Mouse (Mus musculus): ENCODE measurements around the gene Ip6k2.

The Ip6k2 gene

GRCm38 (mm10) chr9:108824755-108825413, 41.3 kb downstream of the Ip6k2 start:
- DNase-seq = no peak

DNA sequence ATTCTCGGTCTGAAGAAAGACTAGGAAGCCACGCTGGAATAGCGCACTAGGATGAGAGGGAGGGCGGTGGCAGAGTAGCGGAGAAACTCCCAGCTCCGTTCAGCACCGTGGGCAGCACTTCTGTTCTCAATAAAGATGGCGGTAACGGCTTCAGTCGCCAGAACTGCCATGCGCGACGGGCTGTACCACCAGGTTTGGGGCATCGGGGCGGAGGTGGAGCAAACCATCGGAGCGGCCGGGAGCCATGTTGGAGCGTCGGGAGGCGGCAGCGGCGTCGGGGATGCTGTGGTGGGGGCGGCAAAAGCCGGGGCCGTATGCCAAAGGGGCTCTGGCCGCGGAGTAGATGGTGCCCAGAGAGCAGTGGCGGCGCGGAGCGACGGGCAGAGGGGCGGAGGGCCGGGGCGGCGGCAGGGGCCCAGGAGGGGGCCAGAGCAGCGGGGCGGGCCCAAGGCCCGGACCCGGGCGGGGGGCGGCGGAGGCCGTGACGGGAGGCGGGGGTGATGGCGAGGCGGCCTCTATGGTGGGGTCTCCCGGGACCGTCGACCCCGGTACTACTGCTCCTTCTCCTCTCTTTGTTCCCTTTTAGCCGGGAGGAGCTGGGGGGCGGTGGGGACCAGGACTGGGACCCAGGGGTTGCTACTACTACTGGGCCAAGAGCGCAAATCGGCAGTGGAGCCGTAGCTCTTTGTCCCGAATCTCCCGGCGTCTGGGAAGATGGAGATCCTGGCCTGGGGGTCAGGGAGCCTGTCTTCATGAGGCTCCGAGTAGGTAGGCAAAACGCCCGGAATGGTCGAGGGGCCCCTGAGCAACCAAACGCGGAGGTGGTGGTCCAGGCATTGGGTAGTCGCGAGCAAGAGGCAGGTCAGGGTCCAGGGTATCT, 42.5 kb downstream of the Ip6k2 start, which contains the start of gene Celsr3:
Gene Celsr3, plus strand, starts transcription at position 501 of the 880 bp plus-strand sequence.
- no peak for DNase-seq

GRCm38 (mm10) chr9:108826700-108827340, 43.2 kb downstream of the Ip6k2 start:
- DNase-seq = peak; percentile 74

DNA sequence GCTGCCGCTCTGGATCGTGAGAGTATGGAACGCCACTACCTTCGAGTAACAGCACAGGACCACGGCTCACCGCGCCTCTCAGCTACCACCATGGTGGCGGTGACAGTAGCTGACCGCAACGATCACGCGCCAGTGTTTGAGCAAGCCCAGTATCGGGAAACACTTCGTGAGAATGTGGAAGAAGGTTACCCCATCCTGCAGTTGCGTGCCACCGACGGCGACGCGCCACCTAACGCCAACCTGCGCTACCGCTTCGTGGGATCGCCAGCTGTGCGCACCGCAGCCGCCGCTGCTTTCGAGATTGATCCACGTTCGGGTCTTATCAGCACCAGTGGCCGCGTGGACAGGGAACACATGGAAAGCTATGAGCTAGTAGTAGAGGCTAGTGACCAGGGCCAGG, 43.9 kb downstream of the Ip6k2 start:
- no peak for DNase-seq

DNA sequence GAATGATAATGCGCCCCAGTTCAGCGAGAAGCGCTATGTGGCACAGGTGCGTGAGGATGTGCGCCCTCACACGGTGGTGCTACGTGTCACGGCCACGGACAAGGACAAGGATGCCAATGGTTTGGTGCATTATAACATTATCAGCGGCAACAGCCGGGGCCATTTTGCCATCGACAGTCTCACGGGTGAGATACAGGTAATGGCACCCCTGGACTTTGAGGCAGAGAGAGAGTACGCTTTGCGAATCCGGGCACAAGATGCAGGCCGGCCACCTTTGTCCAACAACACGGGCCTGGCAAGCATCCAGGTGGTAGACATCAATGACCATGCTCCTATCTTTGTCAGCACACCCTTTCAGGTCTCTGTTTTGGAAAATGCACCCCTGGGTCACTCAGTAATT, 44.3 kb downstream of the Ip6k2 start:
- no peak for DNase-seq

DNA sequence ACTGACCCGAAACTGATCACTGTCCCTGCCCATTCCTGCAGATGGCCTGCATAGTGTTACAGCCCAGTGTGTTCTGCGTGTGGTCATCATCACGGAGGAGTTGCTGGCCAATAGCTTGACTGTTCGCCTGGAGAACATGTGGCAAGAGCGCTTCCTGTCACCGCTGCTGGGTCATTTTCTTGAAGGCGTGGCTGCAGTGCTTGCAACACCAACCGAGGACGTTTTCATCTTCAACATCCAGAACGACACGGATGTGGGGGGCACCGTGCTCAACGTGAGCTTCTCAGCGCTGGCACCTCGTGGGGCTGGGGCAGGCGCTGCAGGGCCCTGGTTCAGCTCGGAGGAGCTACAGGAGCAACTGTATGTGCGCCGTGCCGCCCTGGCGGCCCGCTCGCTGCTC, 48.0 kb downstream of the Ip6k2 start:
- DNase-seq = peak in 1 of 2 experiments; percentile 45

DNA sequence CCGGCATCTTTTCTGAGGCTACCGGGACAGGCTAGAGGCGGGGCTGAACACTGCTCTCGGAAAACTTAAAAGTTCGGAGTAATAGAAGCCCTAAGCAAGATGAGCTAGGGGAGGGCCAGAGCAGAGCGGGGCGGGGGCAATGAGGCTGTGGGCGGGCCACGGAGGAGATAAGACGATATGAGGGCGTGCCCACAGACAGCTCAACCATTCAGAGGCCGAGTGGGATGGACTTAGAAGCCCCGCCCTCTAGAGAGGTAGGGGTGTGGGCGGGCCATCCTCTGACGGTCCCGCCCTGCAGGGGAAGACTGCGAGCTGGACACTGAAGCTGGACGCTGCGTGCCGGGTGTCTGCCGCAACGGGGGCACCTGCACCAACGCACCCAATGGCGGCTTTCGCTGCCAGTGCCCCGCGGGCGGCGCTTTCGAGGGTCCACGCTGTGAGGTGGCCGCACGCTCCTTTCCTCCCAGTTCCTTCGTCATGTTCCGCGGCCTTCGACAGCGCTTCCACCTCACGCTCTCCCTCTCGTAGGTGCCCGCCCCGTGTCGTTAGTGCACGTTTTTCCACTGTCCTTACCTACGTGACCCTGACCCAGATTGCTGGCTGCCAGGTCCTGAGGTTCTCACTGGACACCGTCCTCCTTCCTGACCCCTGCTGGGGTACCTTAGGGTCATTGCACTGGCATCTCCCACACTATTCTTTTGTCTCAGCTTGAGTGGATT, 49.0 kb downstream of the Ip6k2 start:
- peak; percentile 94 to 96 for DNase-seq

- peak; percentile 26 to 40 for DNase-seq
Observed at GRCm38 (mm10) chr9:108842989-108843388, 59.4 kb downstream of the Ip6k2 start.

DNA sequence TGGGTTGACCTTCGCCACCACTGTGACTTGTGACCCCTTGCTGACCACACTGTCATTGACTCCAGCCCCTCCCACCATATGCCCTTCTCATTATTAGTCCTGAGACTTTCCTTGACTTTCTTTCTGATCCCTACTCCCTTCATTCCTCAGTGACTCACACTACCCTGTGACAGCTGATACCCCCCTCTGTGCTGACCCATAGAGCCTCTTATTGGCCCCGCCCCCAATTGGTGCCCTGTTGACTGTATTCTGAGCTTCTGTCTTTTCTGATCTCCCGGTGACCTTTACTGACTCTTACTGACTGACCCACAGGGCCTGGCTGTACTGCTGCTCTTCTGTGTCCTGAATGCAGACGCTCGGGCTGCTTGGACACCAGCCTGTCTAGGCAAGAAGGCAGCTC, 61.8 kb downstream of the Ip6k2 start:
- no peak for DNase-seq

GRCm38 (mm10) chr9:108847374-108847773, 63.8 kb downstream of the Ip6k2 start:
- peak; percentile 31 to 52 for DNase-seq

DNA sequence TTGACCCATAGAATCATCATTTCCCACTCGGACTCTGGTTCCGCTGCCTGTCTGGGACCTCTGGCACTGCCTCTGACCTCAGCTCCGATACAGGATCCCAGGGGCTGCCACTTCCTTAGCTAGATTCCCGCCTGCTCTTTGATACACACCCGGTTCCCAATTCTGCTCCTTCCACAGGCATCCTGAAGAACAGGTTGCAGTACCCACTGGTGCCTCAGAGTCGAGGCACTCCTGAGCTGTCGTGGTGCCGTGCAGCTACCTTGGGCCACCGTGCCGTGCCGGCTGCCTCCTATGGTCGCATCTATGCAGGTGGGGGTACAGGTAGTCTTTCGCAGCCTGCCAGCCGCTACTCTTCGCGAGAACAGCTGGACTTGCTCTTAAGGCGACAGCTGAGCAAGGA, 64.8 kb downstream of the Ip6k2 start:
- DNase-seq = no peak

DNA sequence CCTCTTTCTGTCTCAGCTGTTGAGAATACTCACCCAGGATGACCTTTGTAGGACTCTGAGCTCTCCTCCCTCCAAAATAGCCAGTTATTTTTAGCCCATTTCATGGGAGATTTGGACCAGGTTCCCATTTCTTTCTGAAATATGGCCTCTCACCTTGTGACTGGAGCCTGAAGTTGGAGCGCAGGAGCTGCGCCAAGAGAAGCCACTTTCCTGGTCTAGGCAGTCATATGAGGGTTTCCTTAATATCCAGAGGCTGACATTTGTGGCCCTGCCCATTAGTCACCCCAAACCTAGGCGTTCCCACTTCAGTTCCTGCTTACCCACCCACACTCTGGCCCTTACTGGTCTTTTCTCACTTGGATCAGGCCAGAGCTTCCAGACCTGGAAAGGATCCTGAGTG, 69.4 kb downstream of the Ip6k2 start, which contains the start of gene Slc26a6:
Gene Slc26a6, plus strand, starts transcription at position 308 of the 400 bp plus-strand sequence.
- peak in 1 of 2 experiments; percentile 45 for DNase-seq

- peak; percentile 95 to 96 for DNase-seq
Observed at GRCm38 (mm10) chr9:108853635-108854240, 70.1 kb downstream of the Ip6k2 start.

- DNase-seq = peak; percentile 90 to 92
Observed at GRCm38 (mm10) chr9:108854241-108854696, 70.7 kb downstream of the Ip6k2 start.

DNA sequence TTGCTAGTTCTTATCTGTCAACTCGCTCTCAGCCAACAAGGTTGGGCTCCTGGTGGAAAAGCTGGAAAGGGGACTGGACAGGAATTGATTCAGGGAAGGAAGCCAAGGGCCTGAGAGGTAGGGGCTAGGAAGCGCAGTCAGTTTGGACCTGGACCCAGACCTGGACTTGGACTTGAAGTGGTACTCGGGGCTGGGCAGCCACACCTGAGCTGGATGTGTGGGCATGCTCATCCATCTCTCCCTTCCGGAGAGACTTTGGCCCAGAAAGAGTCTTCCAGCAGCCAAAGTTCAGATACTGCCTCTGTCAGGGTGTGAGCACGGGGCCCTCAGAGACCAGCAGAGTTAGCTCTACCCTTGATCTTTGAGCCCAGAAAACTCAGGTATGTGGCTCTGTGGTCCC, 71.7 kb downstream of the Ip6k2 start:
- DNase-seq = no peak

Data from lung, adult 18-20 months (tissue).